Mouse (Mus musculus): ENCODE measurements around the gene Safb.

The Safb gene

GRCm38 (mm10) chr17:56651801-56652200 lies 67.2 kb downstream of the Safb start:
- ATAC-seq (ENCODE audit: low TSS enrichment), result no peak

- ATAC-seq (ENCODE audit: low TSS enrichment), result no peak
These were observed 70.1 kb downstream of the Safb start for GRCm38 (mm10) chr17:56654771-56655170.

- no peak for ATAC-seq (ENCODE audit: low TSS enrichment)
These were observed 70.7 kb downstream of the Safb start for GRCm38 (mm10) chr17:56655311-56655710.
